Mouse (Mus musculus): ENCODE data around the gene Zdhhc3.

Gene Zdhhc3

DNA sequence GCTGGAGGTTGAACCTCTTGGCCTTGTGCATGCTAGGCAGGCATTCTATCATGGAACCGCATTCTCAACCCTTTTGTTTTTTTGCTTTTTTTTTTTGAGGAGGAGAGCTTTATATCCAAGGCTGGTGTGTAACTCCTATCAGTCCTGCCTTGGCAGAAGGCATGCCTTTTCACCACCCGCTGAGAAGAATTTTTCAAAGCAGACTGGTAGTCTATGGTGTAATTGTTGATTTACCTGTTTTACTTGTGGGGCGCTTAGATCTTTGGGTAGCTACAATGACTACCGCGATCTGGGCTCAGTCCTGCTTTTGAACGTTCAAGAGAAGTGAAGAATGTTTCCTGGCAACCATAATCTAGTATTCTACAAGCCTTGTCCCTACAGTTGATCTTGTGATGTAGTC lies 926 bp upstream of the Zdhhc3 start:
- DNase-seq = no peak

DNA sequence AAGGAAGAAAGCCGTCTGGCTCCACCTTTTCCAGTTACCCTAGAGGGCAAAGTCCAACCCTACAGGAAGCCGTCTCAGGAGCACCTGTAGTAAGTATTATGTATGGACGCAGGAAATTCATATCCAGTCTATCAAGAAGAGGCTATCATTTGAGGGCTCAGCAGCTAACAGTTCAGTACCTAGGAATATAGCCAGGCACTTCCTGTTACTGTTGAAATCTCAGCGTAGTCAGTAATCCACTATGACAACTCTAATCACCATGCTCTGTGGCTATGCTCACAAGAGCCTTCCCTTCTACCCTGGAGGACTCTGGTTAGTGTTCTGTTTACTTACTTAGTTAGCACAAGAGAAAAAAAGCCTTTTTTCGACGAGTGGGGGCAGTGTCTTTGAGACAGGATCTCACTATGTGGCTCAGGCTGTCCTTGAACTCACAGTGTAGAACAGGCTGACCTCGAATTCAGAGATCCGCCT lies 1.2 kb downstream of the Zdhhc3 start:
- no peak for DNase-seq

DNA sequence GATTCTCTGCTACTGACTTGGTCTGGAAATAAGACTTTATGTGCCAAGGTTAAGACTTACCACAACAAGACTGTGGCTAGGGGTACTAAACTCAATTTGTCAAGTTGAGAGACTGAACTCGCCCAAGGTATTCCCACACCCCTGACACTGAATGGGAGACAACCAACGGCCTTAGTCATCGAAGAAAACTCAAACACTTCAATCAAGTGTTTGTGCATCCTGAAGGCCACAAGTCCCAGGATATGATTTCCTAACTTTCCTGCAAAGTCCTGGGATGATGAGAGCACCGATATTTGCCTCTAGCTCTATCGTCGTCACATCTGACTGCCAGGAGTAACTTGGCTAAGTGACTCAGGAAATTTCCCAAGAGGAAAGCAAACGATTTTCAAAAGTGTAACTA lies 3.8 kb downstream of the Zdhhc3 start:
- DNase-seq = no peak

DNA sequence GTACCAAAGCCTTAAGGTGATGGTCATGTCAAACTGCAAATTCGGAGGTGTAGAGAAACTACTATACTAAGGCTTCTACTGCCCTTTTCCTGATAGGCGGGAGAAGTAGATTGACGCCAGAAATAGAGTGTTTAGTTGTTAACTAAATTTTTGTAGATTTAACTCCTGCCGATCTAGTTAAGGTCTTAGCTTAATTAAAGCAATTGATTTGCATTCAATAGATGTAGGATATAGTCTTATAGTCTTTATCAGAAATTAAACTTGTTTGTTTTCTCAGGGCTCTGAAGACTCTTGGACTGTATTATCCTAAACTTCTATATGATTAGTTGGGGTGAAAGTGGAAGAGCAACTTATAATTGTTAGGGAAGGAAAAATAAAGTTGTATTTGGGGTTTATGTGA lies 5.8 kb downstream of the Zdhhc3 start:
- no peak for DNase-seq

DNA sequence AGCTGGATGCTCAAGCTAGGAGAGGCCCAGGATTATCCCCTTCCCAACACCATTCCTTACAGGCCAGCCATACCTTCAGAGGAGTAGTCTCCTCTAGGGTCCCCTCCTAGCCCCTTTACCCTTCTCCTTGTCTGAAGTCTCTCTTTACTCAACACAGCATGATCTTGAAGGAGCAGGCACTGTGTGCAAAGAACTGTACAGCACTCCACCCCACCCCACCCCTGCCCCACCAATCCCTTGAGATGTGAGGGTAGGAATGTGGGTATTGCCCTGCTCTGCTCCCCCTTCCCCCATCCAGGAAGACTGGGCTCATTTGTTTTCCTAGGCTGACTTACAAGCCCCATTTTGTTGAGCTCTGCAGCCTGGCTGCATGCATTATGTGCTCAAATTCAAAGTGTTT lies 8.6 kb downstream of the Zdhhc3 start:
- no peak for DNase-seq

DNA sequence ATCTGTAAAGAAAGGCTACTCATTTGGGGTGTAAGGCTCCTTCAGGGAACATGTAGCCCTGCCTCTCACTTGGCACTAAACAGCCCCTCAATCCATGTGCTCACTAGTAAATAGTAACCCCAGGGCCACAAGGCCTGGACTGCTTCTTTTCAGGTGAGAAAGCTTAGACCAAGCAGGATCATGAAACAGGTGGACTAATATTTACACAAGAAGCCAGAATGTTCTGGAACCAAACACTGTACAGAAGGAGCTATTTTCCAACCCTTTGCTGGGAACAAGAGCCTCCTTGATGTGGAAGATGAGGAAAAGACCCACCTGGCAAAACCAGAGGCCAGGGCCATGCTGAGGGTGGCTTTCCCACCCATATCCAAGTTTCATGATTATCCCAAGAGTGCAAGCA lies 9.6 kb downstream of the Zdhhc3 start:
- no peak for DNase-seq

DNA sequence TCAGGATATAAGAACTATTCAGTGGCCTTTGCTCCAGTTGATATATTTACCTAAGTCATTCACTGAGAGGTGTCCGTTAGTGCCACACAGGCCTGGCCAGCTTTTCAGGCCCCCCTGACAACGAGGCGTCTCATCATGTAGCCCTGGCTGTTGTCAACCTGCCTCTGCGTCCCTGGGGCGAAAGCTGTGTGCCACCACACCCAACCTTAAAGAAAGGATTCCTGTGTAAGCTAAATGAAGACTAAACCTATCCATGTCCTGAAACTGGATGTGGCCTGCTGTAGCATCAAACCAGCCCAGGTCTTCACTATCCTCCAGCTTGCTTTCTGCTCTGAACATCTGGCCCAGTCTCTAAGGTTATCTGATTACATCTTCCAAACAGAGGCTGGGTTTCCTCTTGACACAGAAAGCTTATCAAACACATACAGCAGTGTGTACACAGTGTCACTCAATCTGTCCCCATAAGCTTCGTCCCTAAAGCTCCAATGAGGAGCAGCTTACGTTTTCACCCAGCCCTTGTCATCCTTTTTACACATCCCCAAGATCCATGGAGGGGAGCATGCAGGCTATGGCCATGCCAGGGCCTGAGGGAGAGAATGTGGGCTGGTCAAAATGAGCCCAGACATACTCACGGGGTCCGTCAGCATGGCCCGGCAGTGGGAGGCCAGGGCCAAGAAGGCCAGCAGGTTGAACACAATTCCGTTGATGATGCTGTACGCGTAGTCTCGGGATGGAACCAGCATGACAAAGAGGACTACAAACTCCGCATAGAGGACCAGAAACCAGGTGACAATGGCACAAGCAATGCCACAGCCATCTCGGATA lies 13.2 kb downstream of the Zdhhc3 start:
- DNase-seq = no peak

DNA sequence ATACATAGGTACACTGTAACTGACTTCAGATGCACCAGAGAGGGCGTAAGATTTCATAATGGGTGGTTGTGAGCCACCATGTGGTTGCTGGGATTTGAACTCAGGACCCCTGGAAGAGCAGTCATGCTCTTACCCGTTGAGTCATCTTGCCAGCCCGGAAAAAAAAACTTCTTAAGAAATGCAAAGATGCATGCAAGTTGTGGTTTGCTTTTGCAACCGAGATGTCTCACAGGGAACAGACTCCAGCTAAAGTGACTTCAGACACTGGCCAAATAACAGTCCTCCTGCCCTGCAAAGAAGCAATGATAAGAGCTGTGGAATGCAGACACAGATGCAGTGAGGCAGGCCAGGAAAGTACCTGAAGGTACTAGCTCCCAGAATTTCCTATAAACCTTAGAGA lies 22.2 kb downstream of the Zdhhc3 start:
- no peak for DNase-seq

DNA sequence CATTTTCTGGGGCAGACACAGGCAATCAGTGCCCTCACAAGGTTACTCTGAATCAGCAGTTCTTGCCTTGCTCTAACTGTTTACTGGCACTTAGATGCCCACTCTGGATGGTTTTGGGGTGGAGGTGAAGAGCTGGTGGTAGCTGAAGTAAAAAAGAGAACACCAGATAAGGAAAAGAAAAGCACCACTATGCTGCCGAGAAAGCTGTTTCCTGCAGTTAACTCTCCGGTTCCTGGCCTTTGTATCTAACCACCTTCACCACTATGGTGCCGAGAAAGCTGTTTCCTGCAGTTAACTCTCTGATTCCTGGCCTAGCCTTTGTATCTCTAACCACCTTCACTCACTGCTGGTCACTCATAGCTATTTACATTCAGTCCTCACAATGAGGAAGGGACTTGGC lies 25.4 kb downstream of the Zdhhc3 start:
- no peak for DNase-seq

DNA sequence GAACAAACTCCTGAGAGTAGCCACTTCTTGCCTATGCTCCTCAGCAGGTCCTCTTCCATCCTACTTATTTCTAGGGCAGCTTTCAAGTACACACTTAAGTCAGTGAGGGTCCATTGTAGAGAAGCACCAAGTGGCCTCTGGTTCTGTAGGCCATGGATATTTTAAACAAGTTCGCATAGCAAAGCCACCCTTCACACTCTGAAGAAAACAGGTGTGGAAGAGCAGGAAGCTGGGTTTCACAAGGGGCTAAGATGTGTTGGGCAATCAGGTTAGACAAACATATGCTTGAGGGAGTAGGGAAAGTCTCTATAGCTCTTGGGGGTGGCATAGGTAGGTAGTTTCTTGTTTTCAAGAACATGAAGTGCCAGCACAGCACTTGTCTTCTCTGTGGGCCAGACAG lies 27.6 kb downstream of the Zdhhc3 start:
- no peak for DNase-seq

DNA sequence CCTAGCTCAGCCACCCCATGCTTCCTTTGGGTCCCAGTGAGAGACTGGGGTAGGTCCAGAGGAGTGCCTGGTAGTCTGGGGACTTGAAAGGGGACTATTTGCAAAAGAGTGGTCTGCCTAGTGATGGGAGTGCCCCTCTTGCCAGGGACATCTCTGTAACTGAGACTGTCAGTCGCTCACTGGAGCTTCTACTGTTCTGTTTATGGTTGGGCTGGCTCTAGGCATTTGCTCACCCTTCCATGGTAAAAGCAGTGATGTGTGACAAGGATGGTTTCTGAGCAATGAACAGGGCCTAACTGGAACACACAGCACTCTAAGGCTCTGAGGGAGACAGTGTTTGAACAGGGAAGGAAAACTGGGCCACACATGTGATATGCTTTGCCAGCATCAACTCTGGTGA lies 32.2 kb downstream of the Zdhhc3 start:
- DNase-seq = no peak

DNA sequence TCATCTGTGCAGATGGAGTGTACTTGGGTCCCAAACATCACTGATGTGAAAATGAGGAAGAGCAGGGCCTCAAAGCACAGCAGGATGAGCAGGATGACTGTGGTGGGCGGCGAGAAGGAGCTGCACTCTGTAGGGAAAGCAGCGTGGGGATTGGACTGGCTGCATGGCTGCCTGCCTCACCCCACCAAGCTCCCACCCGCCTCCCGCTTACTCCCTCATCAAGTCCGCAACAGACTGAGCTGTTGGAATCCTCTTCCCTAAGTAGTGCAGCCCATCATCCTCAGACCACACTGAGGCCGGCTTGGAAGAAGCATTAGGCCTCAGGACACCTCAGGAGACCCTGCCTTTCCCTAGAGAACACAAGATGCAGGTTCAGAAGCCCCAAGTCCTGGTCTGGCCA lies 32.6 kb downstream of the Zdhhc3 start:
- no peak for DNase-seq

DNA sequence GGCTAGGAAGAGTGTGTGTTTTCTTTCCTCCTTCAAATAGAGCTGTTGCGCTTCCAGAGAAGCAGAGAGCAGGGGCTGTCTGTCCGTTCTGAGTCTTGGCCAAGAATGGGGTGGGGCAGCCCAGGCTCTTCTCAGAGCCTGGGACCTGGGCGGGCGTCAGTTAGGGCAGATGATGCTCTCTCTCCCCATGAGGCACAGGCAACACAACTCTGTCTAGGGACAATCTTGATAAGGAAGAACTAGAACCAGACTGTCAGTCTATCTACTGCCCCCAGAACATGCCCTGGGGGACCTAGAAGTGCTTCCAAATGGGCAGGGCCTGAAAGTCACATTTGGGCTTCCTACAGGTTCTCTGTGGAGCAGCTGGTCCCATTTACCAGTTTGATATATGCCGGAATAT lies 33.9 kb downstream of the Zdhhc3 start:
- DNase-seq = no peak

DNA sequence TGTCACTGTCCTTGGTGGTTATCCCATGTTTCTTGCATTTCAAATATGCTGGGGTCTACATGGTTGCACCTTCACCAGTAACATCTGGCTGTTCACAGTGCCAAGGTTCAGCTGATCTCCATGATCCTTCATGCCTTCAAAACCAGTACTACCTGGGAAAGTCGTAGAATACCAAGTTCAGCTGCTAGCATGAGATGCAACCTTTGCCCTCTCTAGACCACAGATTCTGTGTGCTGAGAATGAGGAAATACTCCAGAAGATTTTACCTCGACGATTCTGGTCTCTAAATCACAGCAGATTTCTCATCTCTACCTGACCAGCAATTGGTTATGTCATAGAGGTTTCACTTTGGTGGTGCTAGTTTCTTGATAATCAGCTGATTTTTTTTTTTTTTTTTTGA lies 52.8 kb downstream of the Zdhhc3 start:
- DNase-seq = no peak

DNA sequence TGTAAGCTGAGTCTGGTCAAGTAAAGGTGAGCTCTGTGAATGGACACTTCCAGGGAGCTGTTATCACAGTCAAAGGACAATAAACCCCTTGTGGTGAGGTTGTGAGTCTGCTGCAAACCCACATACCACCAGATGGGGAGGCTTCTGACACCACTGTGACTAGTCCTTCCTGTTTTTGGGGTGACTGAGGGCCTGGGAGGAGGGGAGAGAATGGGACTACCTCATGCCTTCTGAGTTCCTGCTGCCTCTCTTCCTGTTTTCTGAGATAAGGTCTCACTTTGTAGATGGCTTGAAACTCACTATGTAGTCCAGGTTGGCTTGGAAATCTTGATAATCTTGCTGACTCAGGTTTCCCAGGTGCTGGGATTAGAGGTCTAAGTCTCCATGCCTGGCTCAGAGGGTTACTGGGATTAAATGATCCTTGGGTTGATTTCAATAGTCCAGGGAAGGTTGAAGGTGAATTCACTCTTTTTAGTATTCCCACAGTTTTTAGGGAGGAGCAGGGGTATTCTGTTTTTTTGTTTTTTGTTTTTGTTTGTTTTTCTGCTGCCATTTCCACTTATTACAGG lies 54.2 kb downstream of the Zdhhc3 start:
- no peak for DNase-seq

DNA sequence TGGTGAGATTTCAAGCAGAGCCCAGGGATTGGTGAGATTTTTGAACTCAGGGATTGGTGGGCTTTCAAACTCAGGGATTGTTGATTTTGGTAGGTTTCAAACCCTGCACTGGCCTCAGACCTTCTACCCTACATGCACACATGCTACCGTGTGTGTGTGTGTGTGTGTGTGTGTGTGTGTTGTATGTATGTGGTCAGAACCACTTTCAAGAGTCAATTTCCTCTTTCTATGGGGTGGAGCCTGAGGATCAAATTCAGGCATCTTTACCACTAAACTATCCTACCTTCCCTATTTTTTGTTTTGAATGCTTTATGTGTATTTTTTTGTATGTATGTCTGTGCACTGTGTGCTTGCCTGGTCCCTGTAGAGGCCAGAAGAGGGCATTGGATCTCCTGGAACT lies 65.3 kb downstream of the Zdhhc3 start:
- DNase-seq = no peak

DNA sequence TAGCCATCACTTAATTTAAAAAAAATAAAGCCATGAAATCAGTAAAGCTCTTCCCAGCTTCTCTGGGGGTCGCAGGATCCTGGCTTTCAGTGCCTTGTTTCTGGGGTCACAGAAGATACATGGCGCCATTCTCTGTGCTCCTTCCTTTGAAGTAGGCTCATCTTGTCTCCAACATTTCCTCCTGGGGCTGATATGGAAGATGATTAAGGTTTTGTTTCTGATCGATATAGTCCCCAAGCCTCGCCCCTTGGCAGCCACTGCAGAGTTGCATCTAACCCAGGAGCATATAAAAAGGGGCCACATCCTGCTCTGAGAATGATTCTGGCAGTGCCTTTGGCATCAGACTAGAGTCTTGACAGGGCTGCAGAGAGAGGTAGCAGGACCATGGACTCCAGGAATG lies 78.6 kb downstream of the Zdhhc3 start, which contains the start of gene Tgm4:
Tgm4 (plus strand) TSS at position 301 of the 400 bp plus-strand sequence.
- DNase-seq = no peak

DNA sequence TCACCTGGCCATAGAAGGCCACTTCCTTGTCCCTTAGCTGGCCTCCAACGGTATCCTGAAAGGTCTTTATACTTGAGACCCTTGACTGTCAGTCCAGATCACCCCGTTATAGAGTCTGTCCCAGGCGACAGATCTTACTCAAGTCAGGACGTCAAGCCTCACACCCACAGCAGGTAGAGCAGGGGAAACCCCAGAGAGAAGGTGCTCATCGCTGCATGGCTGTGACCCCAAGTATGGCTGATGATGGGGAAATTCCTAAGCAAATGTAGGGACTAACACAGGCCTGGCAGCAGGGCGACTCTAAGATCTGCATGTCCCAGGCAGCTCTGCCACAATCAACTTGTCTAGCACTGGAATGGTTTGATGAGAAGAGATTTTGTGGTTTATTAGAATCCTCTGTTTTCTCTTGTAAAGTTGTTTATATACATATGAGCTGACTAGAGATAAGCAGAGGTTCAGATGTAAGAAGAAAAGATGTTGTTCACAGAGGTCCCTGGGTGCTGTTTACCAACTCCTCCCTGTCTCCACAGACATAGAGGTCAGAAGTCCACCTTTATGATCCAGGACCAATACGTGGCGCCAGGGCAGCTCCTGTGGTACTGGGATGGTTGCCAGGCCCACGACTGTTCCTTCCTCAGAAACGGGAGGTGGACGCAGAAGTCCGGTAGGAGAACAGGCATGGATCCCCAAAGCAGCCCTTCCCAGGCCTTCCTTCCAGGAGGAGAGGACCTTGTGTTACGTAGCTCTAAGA lies 81.3 kb downstream of the Zdhhc3 start:
- DNase-seq = no peak

DNA sequence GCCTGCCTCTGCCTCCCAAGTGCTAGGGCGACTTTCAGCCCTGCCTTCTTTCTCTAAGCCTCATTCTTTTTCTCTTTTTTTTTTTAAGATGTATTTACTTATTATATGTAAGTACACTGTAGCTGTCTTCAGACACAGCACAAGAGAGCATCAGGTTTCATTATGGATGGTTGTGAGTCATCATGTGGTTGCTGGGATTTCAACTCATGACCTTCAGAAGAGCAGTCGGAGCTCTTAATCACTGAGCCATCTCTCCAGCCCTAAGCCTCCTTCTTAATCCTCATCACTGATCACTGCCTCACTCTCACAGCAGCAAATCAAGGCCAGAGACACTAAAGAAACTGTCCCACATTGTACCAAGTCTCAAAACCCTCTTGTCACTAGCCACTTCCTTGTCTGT lies 88.8 kb downstream of the Zdhhc3 start:
- DNase-seq = no peak

DNA sequence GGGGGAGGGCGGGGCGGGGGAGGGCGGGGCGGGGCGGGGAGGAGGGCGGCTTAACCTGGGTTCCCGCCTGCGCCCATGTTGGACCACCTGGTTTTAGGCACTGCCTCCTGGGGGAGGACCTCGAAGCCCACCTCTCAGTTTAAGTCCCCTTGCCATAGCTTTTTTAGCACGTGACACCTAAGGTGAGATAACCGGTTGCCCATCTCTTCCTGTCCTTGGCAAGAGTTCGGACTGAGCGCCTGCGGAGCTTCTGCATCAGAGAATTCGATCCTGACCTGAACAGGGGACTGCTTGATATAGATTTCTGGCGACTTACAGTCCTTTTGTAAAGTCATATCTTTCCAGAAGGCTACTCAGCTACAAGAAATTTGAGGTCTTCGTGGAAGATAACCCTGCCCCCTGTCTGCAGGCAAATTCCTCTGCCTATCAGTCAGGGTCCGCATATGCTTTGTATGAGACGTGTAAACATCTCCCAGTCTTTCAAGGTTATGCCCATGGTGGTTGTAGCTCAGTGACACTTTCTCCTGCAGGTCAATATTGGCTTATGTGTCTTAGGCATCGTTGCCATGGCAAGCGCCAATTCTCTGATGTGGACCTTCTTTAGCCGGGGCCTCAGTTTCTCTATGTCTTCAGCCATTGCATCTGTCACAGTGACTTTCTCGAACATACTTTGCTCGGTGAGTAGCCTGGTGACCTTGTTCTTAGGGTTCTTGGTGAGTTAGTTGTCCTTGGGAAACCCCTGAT lies 91.2 kb downstream of the Zdhhc3 start:
- peak in 1 of 2 experiments; percentile 36 for DNase-seq

DNA sequence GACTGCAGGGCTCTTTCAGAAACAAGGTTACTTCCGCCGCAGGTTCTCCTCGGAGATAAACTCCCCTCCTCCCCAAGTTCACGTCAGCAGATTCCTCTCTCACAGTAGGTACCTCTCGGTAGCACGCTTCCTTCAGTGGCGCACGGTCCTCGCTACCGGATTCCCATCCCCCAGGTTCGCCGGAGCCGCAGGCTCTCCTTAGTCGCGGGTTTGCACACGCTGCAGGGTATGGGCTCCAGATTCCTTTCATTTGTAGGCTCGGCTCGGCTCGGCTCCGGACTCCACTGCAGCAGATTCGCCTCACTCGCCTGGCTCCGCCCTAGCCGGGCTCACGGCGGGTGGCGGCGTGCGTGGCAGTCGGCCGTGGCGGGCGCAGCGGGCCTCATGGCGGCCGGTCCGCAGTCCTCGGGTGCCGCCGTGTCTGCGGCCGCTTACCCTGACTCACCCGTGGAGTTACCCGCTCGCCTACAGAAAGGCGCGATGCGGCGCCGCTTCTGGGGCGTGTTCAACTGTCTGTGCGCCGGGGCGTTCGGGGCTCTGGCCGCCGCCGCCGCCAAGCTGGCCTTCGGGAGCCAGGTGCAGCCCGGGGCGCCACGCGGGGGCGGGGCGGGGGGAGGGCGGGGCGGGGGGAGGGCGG lies 91.9 kb downstream of the Zdhhc3 start, which contains the start of gene Tmem42:
Tmem42 (plus strand) TSS at position 332 of the 637 bp plus-strand sequence.
- DNase-seq = peak; percentile 85 to 87
